Mouse (Mus musculus): Measurements from ENCODE around the gene Hnrnpab.

Gene Hnrnpab

GRCm38 (mm10) chr11:51554590-51554989 is 52.1 kb downstream of the Hnrnpab start:
- DNase-seq: peak; percentile 40

- peak; percentile 55 for DNase-seq
Observed at GRCm38 (mm10) chr11:51552091-51552490, 54.6 kb downstream of the Hnrnpab start.

GRCm38 (mm10) chr11:51551253-51551652 is 55.4 kb downstream of the Hnrnpab start:
- no peak for DNase-seq

All from retina, postnatal 1 day (tissue).